Mouse (Mus musculus): ENCODE data around the gene Mdga1. TPM values are rescaled to one million over a fixed set of nuclear protein-coding genes. Genes with fewer than 3 reads are reported as not detected.

Gene Mdga1
- polyA plus RNA-seq, 1 experiment from 2014 or later: 3.8 TPM

DNA sequence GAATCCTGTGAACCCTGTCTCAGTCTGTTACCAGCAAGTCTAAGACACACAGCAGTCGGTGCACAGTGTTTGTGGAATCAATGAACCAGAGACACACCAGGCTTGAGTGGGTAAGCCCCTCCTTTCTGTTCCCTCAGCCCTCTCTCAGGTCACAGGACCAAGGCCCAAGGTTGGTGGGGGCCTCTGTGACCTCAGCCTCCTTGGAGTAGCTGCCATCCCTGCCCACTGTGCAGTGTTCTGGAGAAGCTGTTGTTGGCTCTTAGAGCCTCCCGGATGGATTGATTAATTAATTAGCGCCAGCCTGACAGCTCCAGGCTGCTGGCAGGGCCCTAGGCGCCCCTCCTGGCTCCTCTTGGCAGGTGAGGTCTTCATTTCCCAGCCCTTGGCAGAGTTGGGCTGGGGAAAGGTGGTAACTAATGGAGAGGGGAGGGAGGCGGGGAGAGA is 22.6 kb downstream of the Mdga1 start:
- 57% methylated on average over 5 of the region's 5 CpGs for WGBS
- Histone ChIP-seq H3K27me3 (no peaks in the 10 kb centered on the region), H3K4me3 (replicated peaks) (no peak overlapping the region), H3K4me2 (replicated peaks) (no peak overlapping the region), H3K4me1 (0 out of 2 replicates have a peak, but pooled peaks cover 4% of the 10 kb centered on the region), H3K36me3 (no peaks in the 10 kb centered on the region), H3K9ac (no peak overlapping the region), H3K9me3 (replicated peaks) (no peaks in the 10 kb centered on the region), H3K27ac (replicated peaks) (no peak overlapping the region)
- no peak for ATAC-seq (ENCODE audit: insufficient number of reproducible peaks, low FRiP score, low TSS enrichment, low read depth)

DNA sequence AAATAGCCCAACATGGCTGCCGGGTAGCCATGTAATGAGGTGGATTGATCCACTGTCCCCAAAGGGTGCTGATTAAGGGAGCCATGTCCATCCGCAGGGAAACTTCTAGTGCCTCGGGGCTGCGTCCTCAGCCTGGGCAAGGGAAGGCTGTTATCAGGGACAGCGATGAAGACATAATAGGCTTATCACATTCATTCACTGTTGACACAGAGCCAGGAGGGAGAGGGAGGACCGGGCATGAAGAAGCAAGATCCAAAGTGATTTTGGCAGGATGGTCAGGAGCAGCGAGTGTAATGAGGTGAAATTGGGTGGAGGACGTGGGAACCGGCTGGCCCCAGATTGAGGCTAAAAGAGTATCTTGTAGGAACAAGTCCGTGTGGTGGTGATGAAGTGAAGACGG is 25.5 kb downstream of the Mdga1 start:
- no peaks in the 10 kb centered on the region for H3K27me3 ChIP-seq
- WGBS: 68% methylated on average over 11 of the region's 11 CpGs
- H3K36me3 ChIP-seq: no peaks in the 10 kb centered on the region
- H3K4me2 ChIP-seq (replicated peaks): no peak overlapping the region
- H3K9me3 ChIP-seq (replicated peaks): no peaks in the 10 kb centered on the region
- no peaks in the 10 kb centered on the region for H3K4me1 ChIP-seq
- H3K4me3 ChIP-seq (replicated peaks): no peak overlapping the region
- H3K9ac ChIP-seq: no peak overlapping the region
- no peak overlapping the region for H3K27ac ChIP-seq (replicated peaks)
- no peak for ATAC-seq (ENCODE audit: insufficient number of reproducible peaks, low FRiP score, low TSS enrichment, low read depth)

DNA sequence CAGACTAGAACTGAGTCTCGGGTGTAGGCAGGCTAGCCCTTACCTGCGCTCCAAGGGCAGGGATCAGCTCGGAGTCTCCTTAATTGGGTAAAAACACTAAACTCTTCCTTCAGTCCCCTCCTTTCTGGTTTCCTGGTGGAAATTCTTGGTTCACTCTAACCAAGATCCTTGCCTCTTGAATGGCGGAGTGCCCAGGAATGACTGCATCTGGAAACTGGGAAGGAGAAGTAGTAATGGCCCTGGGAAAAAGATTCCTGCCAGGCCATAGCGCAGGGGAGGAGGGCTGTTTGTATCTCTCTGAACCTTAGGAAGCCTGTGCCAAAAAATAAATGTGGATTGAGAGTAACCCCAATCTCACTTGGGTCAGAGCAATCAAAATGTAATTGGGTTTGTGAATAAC is 30.9 kb downstream of the Mdga1 start:
- Histone ChIP-seq H3K4me3 (replicated peaks) (no peak overlapping the region), H3K27ac (replicated peaks) (no peak overlapping the region), H3K4me1 (no peaks in the 10 kb centered on the region), H3K9me3 (replicated peaks) (no peaks in the 10 kb centered on the region), H3K36me3 (no peaks in the 10 kb centered on the region), H3K27me3 (no peaks in the 10 kb centered on the region), H3K4me2 (replicated peaks) (no peak overlapping the region), H3K9ac (no peak overlapping the region)
- WGBS: 80% methylated on average over 5 of the region's 5 CpGs
- no peak for ATAC-seq (ENCODE audit: insufficient number of reproducible peaks, low FRiP score, low TSS enrichment, low read depth)

DNA sequence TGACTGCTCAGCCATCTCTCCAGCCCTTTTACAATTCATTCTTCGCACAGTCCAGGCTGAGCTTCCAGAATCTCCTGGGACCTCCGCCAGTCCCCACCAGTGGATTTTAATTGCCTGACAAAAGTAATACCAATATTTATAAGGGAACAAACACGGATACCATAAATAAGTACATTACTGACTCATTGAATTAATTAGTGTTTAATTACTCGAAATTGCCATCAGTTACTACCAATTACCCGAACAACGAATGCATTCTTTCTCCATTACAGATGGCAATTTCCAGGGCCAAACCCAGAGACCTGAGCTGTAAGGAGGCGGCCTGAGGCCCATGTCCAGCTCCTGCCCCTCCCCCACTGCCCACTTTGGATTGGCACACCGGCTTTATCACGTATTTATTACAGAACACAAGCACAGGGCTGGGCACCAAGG is 32.5 kb downstream of the Mdga1 start:
- Histone ChIP-seq H3K4me1 (no peaks in the 10 kb centered on the region), H3K36me3 (no peaks in the 10 kb centered on the region), H3K27me3 (no peaks in the 10 kb centered on the region), H3K9me3 (replicated peaks) (no peaks in the 10 kb centered on the region), H3K27ac (replicated peaks) (no peak overlapping the region), H3K4me3 (replicated peaks) (no peak overlapping the region), H3K4me2 (replicated peaks) (no peak overlapping the region), H3K9ac (no peak overlapping the region)
- 79% methylated on average over 9 of the region's 9 CpGs for WGBS
- ATAC-seq (ENCODE audit: insufficient number of reproducible peaks, low FRiP score, low TSS enrichment, low read depth): no peak

DNA sequence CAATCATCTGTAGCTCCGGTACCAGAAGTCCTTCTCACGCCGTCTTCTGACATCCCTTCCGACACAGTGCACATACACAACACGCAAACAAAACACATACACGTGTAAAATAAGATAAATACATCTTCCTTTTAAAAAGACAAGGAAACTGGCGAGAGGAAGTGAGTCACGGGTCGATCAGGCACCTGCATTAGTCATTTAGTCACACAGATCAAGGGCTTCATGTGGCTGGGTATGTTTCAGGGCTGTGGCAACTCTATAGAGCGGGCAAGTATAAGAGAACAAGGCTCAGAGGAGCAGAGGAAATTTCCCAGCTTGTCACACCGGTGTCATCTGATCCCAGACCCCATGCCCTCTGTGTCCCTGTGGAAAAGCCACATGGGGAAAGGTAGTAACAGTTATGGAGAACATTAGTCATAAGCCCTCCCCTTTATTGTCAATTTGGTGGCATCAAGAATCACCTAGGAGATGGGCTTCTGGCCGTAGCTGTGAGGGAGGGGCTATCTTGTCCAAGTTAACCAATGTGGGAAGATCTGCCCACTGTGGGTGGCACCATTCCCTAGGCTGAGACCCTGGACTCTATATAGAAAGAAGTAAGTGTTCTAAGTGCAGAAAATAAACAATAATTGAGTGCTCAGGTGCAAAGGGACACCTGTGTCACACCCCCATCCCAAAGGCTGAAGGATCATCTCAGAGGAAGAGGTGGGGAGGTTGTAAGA is 35.6 kb downstream of the Mdga1 start:
- Histone ChIP-seq H3K4me2 (replicated peaks) (no peak overlapping the region), H3K4me3 (replicated peaks) (no peak overlapping the region), H3K9ac (no peak overlapping the region), H3K27me3 (no peaks in the 10 kb centered on the region), H3K9me3 (replicated peaks) (no peaks in the 10 kb centered on the region), H3K36me3 (no peaks in the 10 kb centered on the region), H3K27ac (replicated peaks) (no peak overlapping the region), H3K4me1 (no peaks in the 10 kb centered on the region)
- WGBS: 84% methylated on average over 12 of the region's 12 CpGs
- ATAC-seq (ENCODE audit: insufficient number of reproducible peaks, low FRiP score, low TSS enrichment, low read depth): no peak

DNA sequence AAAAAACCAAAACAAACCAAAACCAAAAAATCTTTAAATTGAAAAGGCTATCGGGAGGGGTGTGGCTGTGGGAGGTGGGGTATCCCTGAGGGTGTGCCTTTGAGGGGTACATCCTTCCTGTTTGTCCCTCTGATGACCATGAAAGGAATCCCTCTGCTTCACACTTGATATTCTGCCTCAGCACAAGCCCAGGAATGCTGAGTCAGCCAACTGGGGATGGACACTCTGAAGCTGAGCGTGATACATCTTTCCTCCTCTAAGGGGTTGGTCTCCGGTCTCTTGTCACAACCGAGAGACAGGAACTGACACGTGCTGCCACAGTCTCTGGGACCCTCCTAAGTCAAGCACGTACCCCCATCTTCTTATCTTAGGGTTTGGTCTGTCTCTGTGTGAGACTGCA is 37.1 kb downstream of the Mdga1 start:
- H3K4me2 ChIP-seq (replicated peaks): no peak overlapping the region
- no peaks in the 10 kb centered on the region for H3K27me3 ChIP-seq
- ATAC-seq (ENCODE audit: insufficient number of reproducible peaks, low FRiP score, low TSS enrichment, low read depth): no peak
- no peak overlapping the region for H3K4me3 ChIP-seq (replicated peaks)
- H3K9ac ChIP-seq: no peak overlapping the region
- no peaks in the 10 kb centered on the region for H3K4me1 ChIP-seq
- H3K9me3 ChIP-seq (replicated peaks): no peaks in the 10 kb centered on the region
- whole genome bisulfite sequencing: 69% methylated on average over 6 of the region's 6 CpGs
- no peak overlapping the region for H3K27ac ChIP-seq (replicated peaks)
- H3K36me3 ChIP-seq: no peaks in the 10 kb centered on the region

DNA sequence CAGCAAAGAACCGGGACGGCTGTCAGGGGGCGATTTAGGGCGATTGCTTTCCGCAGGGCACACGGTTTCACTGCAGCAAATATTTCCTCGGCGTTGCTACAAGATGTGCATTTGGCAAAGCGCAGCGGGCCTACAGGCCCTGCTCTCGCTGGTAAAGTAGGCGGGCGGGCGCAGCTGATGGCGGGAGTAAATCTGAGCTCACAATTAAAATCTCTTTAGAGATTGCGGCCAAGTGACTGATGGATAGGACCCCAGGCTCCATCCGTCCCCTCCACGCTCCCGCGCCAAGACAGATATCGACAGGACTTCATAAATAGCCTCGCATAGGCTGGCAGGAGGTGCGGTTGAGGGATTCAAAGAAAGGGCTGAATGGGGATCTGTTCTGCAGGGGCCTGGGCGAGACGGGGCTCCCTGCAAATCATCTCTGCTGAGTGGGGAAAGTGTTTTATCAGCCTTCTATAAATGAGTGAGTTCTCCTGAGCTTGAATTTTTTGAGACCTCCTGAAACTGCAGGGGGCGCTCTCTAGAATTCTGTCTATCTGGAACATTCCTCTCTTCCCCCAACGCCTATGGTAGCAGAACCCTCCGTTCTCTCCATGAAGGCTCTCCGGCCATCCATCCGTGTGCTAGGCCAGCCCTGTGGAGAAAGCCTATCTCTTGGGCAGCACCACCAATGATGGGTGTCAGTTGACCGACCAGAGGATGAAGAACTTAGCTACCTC is 38.5 kb downstream of the Mdga1 start:
- Histone ChIP-seq H3K4me1 (no peaks in the 10 kb centered on the region), H3K4me2 (replicated peaks) (no peak overlapping the region), H3K36me3 (no peaks in the 10 kb centered on the region), H3K4me3 (replicated peaks) (no peak overlapping the region), H3K9me3 (replicated peaks) (no peaks in the 10 kb centered on the region), H3K27ac (replicated peaks) (no peak overlapping the region), H3K9ac (no peak overlapping the region), H3K27me3 (no peaks in the 10 kb centered on the region)
- no peak for ATAC-seq (ENCODE audit: insufficient number of reproducible peaks, low FRiP score, low TSS enrichment, low read depth)
- WGBS: 88% methylated on average over 31 of the region's 31 CpGs

DNA sequence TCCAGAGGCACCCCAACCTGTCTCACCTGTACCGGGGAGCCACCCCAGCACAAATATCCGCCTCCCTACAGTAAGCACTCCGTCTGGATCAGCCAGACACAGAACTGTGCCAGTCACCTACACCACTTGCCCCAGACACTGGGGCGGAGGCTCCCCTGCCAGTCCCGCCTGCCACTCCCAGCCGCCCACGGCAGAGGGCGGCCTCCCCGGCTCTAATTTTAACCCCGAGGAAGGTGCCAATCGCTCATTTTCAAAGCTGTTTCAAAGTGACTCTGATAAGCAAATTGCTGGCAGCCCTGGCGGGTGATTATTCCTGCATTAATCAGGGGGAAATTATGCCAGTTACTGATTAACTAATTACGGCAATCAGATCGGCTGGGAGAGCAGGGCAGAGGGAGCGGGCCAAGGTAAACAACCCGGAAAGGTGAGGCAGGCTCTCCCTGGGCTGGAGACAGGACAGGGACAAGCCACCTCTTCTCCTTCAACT is 41.1 kb downstream of the Mdga1 start:
- 39% methylated on average over 16 of the region's 16 CpGs for WGBS
- Histone ChIP-seq H3K4me2 (replicated peaks) (no peak overlapping the region), H3K9me3 (replicated peaks) (no peaks in the 10 kb centered on the region), H3K27ac (replicated peaks) (no peak overlapping the region), H3K4me3 (replicated peaks) (no peak overlapping the region), H3K36me3 (no peaks in the 10 kb centered on the region), H3K4me1 (no peaks in the 10 kb centered on the region), H3K9ac (no peak overlapping the region), H3K27me3 (no peaks in the 10 kb centered on the region)
- ATAC-seq (ENCODE audit: insufficient number of reproducible peaks, low FRiP score, low TSS enrichment, low read depth): peak; percentile 46; the same call in 1 of the 2 replicates

DNA sequence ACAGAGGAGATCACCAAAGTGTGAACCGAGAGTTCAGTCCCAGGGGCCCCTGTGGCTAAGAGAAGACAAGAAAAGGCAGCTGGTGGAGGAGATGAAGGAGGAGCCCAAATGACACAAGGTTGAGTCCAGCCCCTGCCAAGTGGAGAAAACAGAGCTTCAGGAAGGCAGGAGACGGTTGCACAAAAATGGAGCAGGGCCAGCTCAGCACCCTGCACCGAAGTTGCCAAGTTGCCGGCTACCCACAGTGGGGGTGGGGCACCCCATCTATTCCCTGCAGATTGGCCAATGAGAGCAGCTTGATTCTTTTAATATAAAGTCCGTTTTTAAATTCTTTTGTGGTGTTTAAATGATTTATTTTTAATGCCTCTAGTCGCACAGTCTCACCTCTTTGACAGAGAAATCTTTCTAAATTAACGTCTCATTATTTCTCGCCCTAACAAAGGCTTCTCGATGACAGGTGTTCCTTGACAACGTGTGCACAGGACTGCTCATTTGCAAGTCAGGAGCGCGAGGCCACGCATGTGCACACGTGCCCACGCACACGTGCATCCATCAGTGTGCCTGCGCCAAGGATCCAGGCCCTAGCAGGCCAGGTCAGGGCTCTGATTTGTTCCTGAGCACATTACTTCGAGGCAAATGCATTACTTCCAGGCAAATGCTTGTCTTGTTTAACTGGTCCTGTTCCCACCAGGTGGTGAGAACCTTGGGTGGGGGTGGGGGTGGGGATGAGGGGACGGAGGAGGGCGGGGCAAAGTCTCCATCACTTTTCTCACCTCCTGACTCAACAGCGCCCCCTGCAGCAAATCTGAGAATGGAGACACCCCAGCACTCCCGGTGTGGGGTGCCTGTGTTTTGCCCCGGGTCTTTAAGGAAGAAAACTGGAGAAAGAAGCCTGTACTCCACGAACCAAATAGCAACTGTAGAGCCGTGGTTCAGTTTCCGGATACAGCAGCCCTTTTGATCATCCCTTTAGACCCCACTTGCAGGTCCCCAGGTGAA is 44.0 kb downstream of the Mdga1 start:
- H3K4me1 ChIP-seq: no peaks in the 10 kb centered on the region
- H3K36me3 ChIP-seq: no peaks in the 10 kb centered on the region
- H3K4me3 ChIP-seq (replicated peaks): no peak overlapping the region
- H3K9me3 ChIP-seq (replicated peaks): no peaks in the 10 kb centered on the region
- no peak overlapping the region for H3K27ac ChIP-seq (replicated peaks)
- no peak for ATAC-seq (ENCODE audit: insufficient number of reproducible peaks, low FRiP score, low TSS enrichment, low read depth)
- no peaks in the 10 kb centered on the region for H3K27me3 ChIP-seq
- WGBS: 64% methylated on average over 26 of the region's 26 CpGs
- H3K9ac ChIP-seq: no peak overlapping the region
- no peak overlapping the region for H3K4me2 ChIP-seq (replicated peaks)

DNA sequence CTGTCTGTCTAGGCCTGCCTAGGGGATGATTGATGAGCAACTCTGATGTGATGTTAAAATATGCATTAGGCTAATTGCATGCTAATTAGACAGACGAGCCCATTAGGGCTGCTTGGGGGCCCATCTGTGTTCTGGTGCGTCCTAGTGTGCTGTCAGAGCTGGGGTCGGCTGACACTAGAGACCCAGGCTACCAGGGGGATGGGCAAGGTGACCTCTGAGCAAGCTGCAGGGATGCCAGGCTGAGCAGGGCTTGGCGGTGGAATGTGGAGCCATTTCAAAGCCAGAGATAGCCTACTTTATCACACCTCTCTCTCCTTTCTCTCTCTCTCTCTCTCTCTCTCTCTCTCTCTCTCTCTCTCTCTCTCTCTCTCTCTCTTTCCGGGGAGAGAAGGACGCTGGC is 49.8 kb downstream of the Mdga1 start:
- Histone ChIP-seq H3K4me2 (replicated peaks) (no peak overlapping the region), H3K27ac (replicated peaks) (no peak overlapping the region), H3K36me3 (no peaks in the 10 kb centered on the region), H3K4me3 (replicated peaks) (no peak overlapping the region), H3K27me3 (no peaks in the 10 kb centered on the region), H3K9me3 (replicated peaks) (no peaks in the 10 kb centered on the region), H3K9ac (no peak overlapping the region), H3K4me1 (peaks cover 16% of the 10 kb centered on the region)
- no peak for ATAC-seq (ENCODE audit: insufficient number of reproducible peaks, low FRiP score, low TSS enrichment, low read depth)
- WGBS: 55% methylated on average over 5 of the region's 6 CpGs

DNA sequence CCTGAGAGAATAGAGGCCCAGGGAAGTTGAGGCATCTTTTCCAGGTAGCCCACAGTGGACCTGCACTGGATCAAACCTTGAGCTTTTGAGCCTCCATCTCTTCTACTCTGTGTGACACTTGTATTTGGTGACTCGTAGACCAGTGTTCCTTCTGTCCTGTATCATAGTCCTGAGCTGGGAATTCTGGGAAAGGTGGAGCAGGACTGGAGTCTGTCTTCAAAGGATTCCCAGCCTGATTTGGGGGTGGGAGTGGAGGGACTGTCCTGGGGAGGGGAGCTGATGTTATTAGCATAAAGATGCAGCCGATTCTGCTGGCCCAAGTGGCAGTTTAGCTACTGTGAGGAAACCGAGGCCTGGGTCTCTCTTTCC is 50.4 kb downstream of the Mdga1 start:
- ATAC-seq (ENCODE audit: insufficient number of reproducible peaks, low FRiP score, low TSS enrichment, low read depth): no peak
- Histone ChIP-seq H3K4me1 (peaks cover 16% of the 10 kb centered on the region), H3K9ac (no peak overlapping the region), H3K27ac (replicated peaks) (no peak overlapping the region), H3K4me2 (replicated peaks) (no peak overlapping the region), H3K9me3 (replicated peaks) (no peaks in the 10 kb centered on the region), H3K36me3 (no peaks in the 10 kb centered on the region), H3K4me3 (replicated peaks) (no peak overlapping the region), H3K27me3 (no peaks in the 10 kb centered on the region)
- WGBS: 78% methylated on average over 3 of the region's 3 CpGs

All from embryonic facial prominence, embryonic 15.5 days (tissue).